In genomic region chr11:106583801-106584200, GRCm38 (mm10) we compare ENCODE assay signal across 21 mouse cellular contexts. TPM values are rescaled to one million over a fixed set of nuclear protein-coding genes. Genes with fewer than 3 reads are reported as not detected.
DNase-seq lines count a peak whose midpoint lies in the region; ATAC-seq and TF ChIP-seq lines count a peak whose summit lies in the region.
"Had no signal": no experiment of that assay in that cellular context is flagged by ENCODE, and none has a peak within 500 bp of the region (broad histone marks: within the 10 kb centered on the region; RNA-seq: fewer than 3 reads in every experiment).

No protein-coding gene starts in this region.

- H3K27ac ChIP-seq in hindbrain, embryonic 12.5 days: peak overlapping the region; percentile 44; the same call in 1 of the 2 replicates
- no peak overlapping the region for H3K27ac ChIP-seq in hindbrain, postnatal 0 days
- H3K27ac ChIP-seq in liver, adult 2 months (replicated peaks; ENCODE audit: insufficient read depth, low read depth, low read length): peak overlapping the region; percentile 53
- 0 out of 2 replicates have a peak overlapping the region, but pooled peaks have one; percentile 34 for H3K27ac ChIP-seq in neural tube, embryonic 14.5 days (ENCODE audit: low read depth, low read length)
- H3K27ac ChIP-seq: embryonic facial prominence, embryonic 10.5 days; forebrain, embryonic 13.5 days; hindbrain, embryonic 14.5 days had no signal

- no peaks in the 10 kb centered on the region for H3K36me3 ChIP-seq in hindbrain, embryonic 12.5 days
- no peaks in the 10 kb centered on the region for H3K36me3 ChIP-seq in hindbrain, postnatal 0 days (ENCODE audit: insufficient read depth, low read length)
- H3K36me3 ChIP-seq in liver, adult 2 months (ENCODE audit: control insufficient read depth, insufficient read depth, low read length): no peaks in the 10 kb centered on the region
- H3K36me3 ChIP-seq in neural tube, embryonic 14.5 days (ENCODE audit: control insufficient read depth, insufficient read depth, low read length): no peaks in the 10 kb centered on the region
- H3K36me3 ChIP-seq: embryonic facial prominence, embryonic 10.5 days; G1E; heart, embryonic 12.5 days had no signal

- peaks cover 43% of the 10 kb centered on the region for H3K79me2 ChIP-seq in liver, adult 2 months (ENCODE audit: control insufficient read depth, insufficient read depth, low read length)

- no peaks in the 10 kb centered on the region for H3K27me3 ChIP-seq in hindbrain, embryonic 12.5 days
- no peaks in the 10 kb centered on the region for H3K27me3 ChIP-seq in hindbrain, postnatal 0 days (ENCODE audit: insufficient read depth, low read length)
- no peaks in the 10 kb centered on the region for H3K27me3 ChIP-seq in liver, adult 2 months (ENCODE audit: control insufficient read depth, insufficient read depth, low read length)
- no peaks in the 10 kb centered on the region for H3K27me3 ChIP-seq in neural tube, embryonic 14.5 days (ENCODE audit: control insufficient read depth, insufficient read depth, low read length)
- H3K27me3 ChIP-seq: forebrain, embryonic 13.5 days; heart, embryonic 12.5 days had no signal

- ATAC-seq in hindbrain, embryonic 12.5 days (ENCODE audit: low FRiP score): no peak
- ATAC-seq in hindbrain, postnatal 0 days: no peak
- no peak for ATAC-seq in neural tube, embryonic 14.5 days (ENCODE audit: low read depth)
- ATAC-seq: activated CD4-positive, CD25-positive, alpha-beta regulatory T cell, adult 4 months; CD4-positive, CD25-positive, alpha-beta regulatory T cell, adult 4 months; forebrain, embryonic 13.5 days; forebrain, postnatal 0 days had no signal

- no peaks in the 10 kb centered on the region for H3K9me3 ChIP-seq in hindbrain, embryonic 12.5 days (replicated peaks)
- H3K9me3 ChIP-seq in hindbrain, postnatal 0 days (ENCODE audit: low read length): no peaks in the 10 kb centered on the region
- no peaks in the 10 kb centered on the region for H3K9me3 ChIP-seq in neural tube, embryonic 14.5 days (ENCODE audit: control insufficient read depth, low read length)
- H3K9me3 ChIP-seq: embryonic facial prominence, embryonic 10.5 days; forebrain, embryonic 13.5 days had no signal

- peaks cover 3% of the 10 kb centered on the region for H3K4me1 ChIP-seq in hindbrain, embryonic 12.5 days
- H3K4me1 ChIP-seq in hindbrain, postnatal 0 days (ENCODE audit: insufficient read depth, low read length): no peaks in the 10 kb centered on the region
- H3K4me1 ChIP-seq in liver, adult 2 months (ENCODE audit: control insufficient read depth, insufficient read depth, low read length): peaks cover 46% of the 10 kb centered on the region
- no peaks in the 10 kb centered on the region for H3K4me1 ChIP-seq in neural tube, embryonic 14.5 days (ENCODE audit: control insufficient read depth, insufficient read depth, low read length)
- H3K4me1 ChIP-seq: forebrain, embryonic 13.5 days had no signal

- TF ChIP-seq CTCF in hindbrain, postnatal 0 days (IDR thresholded peaks at IDR 0.05; ENCODE audit: low read depth): no peak
- TF ChIP-seq CTCF in liver, adult 2 months (IDR thresholded peaks at IDR 0.05; ENCODE audit: low read depth, low read length): no peak

- no peak for DNase-seq in hindbrain, postnatal 0 days (ENCODE audit: low spot score)
- DNase-seq in liver, adult 2 months (ENCODE audit: extremely low read depth, low read depth, low spot score): no peak
- DNase-seq in liver: no peak
- no peak for DNase-seq in neural tube, embryonic 10.5 days (ENCODE audit: extremely low spot score, low spot score)
- DNase-seq in cerebellum, postnatal 10 days: no peak
- DNase-seq: adrenal gland, adult 2 months; adrenal gland, postnatal 25 days; B cell, adult 2 months; cerebellum, adult 18-20 months; cerebellum, adult 9-11 months; forebrain, postnatal 0 days; gastrocnemius, postnatal 14 days had no signal

- TF ChIP-seq POLR2A in liver, adult 2 months (IDR thresholded peaks at IDR 0.05; ENCODE audit: extremely low read depth, insufficient read depth, low read length): no peak

- 97% methylated on average over 1 of the region's 1 CpGs for WGBS in hindbrain, embryonic 12.5 days
- WGBS in hindbrain, postnatal 0 days: 90% methylated on average over 1 of the region's 1 CpGs
- 83% methylated on average over 1 of the region's 1 CpGs for WGBS in liver, adult 2 months
- WGBS in neural tube, embryonic 14.5 days: 97% methylated on average over 1 of the region's 1 CpGs

- H3K4me3 ChIP-seq in hindbrain, embryonic 12.5 days: no peak overlapping the region
- H3K4me3 ChIP-seq in hindbrain, postnatal 0 days (ENCODE audit: low read length): no peak overlapping the region
- no peak overlapping the region for H3K4me3 ChIP-seq in liver, adult 2 months (ENCODE audit: insufficient read depth, low read depth, low read length)
- H3K4me3 ChIP-seq in neural tube, embryonic 14.5 days (ENCODE audit: low read depth, low read length): no peak overlapping the region
- H3K4me3 ChIP-seq: embryonic facial prominence, embryonic 10.5 days; forebrain, embryonic 13.5 days; heart, embryonic 12.5 days had no signal

- no peak overlapping the region for H3K9ac ChIP-seq in hindbrain, embryonic 12.5 days
- no peak overlapping the region for H3K9ac ChIP-seq in hindbrain, postnatal 0 days (replicated peaks; ENCODE audit: low read length)
- no peak overlapping the region for H3K9ac ChIP-seq in liver, adult 2 months (ENCODE audit: low read depth, low read length)
- no peak overlapping the region for H3K9ac ChIP-seq in neural tube, embryonic 14.5 days (replicated peaks; ENCODE audit: low read depth, low read length)
- H3K9ac ChIP-seq: forebrain, embryonic 13.5 days; forebrain, postnatal 0 days; heart, embryonic 12.5 days; hindbrain, embryonic 14.5 days had no signal

- H3K4me2 ChIP-seq in hindbrain, embryonic 12.5 days (replicated peaks): no peak overlapping the region
- H3K4me2 ChIP-seq in hindbrain, postnatal 0 days (ENCODE audit: low read depth, low read length): no peak overlapping the region
- H3K4me2 ChIP-seq in neural tube, embryonic 14.5 days (ENCODE audit: low read depth, low read length): no peak overlapping the region
- H3K4me2 ChIP-seq: forebrain, embryonic 13.5 days; heart, embryonic 12.5 days; hindbrain, embryonic 14.5 days had no signal

RNA-seq across cellular contexts. Expression of gene Tex2, which starts 29.4 kb away (rescaled TPM):
- 13.3 and 15.5 TPM in 2 replicates for polyA plus RNA-seq in hindbrain, embryonic 12.5 days (2016; fragmentation: Nextera tagmentation; extraction: Ambion mirVana)
- 46.2 and 60.5 TPM in 2 replicates for total RNA-seq in hindbrain, postnatal 0 days (2014; rRNA removed)
- polyA plus RNA-seq in hindbrain, postnatal 0 days (2015; fragmentation: Nextera tagmentation; extraction: Ambion mirVana): 30.0 and 30.8 TPM in 2 replicates
- 60.4 and 63.4 TPM in 2 replicates for total RNA-seq in liver, adult 2 months (2014; rRNA removed)
- 45.3 and 49.7 TPM in 2 replicates for polyA plus RNA-seq in liver, adult 2 months (2012; rRNA removed)
- 37.7 and 39.5 TPM in 2 replicates for polyA plus RNA-seq in neural tube, embryonic 14.5 days (2014; fragmentation: Nextera tagmentation; extraction: Ambion mirVana)
